Mouse (Mus musculus) spleen, adult 12 weeks (tissue): ENCODE results near the gene Hoxd13.

Experiments used
- DNase-seq: peaks from one replicate; pipeline ENCODE4 v3.0.0; 2022; ENCODE audit warnings: low spot score

Hoxd13 gene

GRCm38 (mm10) chr2:74708676-74709075 is 40.6 kb downstream of the Hoxd13 start:
- no peak for DNase-seq

GRCm38 (mm10) chr2:74709465-74710419 is 41.6 kb downstream of the Hoxd13 start:
- no peak for DNase-seq

DNA sequence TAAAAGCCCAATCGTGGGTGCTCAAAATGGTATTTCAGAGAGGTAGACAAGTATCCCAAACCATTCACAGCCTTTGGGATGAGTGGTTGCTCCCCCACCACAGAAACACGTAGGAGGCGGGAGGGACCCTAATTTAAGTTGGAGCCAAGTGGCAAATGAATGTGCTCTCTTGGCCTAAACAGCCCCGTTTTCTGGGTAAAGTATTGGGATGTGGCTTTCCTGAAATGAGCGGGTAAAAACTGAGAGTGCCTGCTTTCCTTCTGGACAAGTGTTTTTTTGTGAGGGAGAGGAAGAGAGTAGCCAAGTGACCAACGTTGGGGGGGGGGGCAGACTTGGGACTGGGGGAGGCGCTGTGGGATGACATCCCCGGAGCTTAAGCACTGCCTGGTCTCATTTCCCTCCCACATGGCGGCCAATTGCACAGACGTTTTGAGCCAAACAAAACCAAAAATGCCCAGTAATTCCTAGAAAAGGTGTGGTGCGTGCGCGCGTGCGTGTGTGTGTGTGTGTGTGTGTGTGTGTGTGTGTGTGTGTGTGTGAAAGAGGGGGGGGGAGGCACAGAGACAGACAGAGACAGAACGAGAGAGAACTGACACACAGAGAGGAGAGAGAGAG is 42.9 kb downstream of the Hoxd13 start:
- DNase-seq, result no peak

DNA sequence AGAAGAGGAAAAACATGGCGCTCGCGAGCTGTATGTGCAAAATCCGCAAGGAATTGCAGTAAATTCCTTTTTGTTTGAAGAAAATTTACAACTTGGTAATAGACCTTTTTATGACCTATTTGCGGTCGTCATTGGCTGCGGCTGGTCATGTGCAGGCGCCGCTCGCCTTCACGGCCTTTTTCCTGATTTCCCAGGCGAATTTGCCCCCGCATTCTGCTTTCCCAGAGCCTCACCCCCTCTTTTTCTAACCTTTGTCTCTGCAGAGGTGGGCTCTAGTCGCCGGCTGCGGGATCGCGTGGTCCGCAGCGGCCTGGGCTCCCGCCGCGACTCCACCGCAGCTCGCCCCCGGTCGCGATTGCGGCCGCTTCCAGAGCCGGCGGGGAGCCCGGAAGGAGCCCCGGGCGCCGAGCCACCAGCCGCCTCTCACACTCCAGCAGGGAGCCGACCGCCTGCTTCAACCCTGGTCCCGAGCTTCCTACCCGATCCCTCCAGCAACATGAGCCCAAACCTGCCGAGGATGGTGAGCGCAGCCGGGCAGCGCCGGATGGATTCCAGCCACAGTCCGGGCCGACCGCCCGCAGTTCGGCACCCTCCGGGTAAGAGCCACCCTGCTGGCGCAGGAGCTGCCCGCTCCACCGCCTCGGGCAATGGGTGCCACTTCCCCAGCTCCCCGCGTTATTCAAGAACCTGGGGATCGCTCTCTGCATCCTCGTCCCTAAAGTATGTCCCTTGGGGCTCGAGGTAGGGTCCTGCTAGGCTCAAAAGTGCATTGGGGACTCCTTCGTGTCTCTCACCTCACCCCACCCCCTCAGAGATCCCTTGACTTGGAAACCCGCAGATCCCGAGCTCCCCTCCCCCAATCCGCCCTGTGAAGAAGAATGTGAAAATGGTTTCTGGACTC is 43.9 kb downstream of the Hoxd13 start, which contains the start of the genes Hoxd3 and Hoxd4:
TSS of gene Hoxd3 (plus strand) at position 207 of the 901 bp plus-strand sequence.
TSS of gene Hoxd4 (plus strand) at position 209 of the 901 bp plus-strand sequence.
- DNase-seq, result no peak

DNA sequence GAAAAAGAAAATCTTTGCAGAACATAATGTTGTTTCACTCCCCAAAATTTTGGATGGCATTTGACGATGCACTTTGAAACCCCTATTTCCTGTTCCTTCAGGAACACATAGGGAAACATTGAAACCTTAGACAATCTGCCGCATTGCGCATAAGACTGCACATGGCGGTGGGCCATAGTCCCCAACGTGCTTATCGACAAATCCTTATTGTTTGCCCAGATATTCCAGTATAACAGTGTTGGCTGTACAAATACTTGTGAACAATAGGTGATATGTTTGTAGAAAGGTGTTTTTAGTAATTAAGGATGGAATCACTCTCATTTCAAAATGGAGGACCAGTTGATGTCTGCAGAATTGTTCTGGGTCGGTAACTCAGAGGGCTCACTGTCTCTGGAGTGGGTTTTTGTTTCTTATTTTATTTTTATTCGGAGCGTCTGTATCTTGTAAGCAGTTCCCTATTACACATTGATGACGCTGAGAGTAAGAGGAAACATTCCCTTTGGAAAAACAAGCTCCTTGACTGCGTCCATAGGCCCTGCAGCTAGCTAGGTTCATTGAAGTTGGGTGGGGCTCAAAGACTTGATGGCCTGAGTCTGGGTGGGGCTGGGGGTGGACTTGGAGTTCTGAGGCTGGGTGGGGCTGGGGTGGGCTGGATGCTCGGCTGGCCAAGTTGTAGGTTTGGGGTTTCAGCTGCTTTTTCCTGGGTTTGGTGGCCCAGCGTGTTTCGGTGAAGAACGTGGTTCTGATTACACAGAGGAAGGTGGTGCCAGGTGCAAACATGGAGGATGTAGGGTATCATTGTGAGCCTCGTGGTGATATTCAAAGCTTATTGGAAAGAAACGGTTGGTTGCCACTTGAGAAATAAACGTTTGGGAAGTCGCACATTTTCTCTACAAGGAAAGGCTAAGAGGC is 45.4 kb downstream of the Hoxd13 start:
- DNase-seq, result no peak

GRCm38 (mm10) chr2:74714156-74714789 is 46.2 kb downstream of the Hoxd13 start:
- no peak for DNase-seq

DNA sequence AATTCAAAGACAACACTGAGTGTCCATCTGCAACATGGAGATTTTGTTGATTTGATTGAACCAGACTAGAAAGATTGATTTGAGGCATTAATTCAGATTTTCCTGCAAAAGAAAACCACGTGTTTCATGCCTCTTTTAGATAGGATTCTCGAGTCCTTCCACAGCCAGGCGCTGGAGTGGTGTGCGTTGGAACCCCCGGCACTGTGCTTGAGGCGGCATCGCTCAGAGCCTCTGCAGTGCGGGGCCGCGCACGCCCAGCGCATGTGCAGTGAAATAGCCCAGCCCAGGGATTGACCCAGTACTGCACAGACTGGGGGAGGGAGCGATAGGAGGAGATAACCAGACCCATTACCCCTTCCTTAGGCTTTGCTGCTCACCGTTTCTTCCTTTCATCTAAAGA is 46.8 kb downstream of the Hoxd13 start:
- no peak for DNase-seq

DNA sequence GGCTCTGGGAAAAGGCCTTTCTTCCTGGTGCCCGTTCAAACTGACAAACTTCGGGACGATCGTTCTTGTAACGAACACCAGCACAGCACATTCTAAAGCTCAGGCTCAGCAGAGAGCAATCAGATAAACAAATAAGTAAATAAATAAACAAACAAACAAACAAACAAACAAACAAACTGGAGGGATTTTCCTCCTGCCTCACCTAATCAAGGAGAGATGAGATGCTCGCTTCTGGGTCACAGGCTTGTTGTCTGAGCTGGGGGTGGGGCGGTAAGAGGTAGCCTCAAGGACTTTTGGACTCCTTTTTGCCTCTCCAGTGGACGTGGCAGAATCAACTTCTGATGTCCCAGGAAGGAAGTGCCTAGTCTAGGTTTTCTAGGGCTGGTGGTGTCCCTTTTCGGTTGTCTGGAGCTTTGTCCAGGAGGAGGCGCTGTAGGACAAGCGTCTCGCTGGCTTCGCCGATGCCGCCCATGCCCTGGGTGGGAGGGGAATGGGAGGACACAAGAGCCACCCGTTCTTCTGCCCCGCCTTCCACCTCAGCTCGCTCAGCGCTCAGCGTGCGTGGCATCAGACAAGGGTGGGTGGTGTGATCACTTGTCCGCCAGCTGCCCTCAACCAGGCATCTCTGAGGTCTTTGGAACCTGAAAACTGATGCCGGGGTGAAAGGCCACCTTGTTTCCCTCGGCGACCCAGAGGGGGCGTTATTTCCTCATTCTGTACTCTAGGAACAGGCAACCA is 47.6 kb downstream of the Hoxd13 start:
- DNase-seq, result no peak

- DNase-seq, result no peak
These were observed 52.3 kb downstream of the Hoxd13 start for GRCm38 (mm10) chr2:74720384-74720783.

DNA sequence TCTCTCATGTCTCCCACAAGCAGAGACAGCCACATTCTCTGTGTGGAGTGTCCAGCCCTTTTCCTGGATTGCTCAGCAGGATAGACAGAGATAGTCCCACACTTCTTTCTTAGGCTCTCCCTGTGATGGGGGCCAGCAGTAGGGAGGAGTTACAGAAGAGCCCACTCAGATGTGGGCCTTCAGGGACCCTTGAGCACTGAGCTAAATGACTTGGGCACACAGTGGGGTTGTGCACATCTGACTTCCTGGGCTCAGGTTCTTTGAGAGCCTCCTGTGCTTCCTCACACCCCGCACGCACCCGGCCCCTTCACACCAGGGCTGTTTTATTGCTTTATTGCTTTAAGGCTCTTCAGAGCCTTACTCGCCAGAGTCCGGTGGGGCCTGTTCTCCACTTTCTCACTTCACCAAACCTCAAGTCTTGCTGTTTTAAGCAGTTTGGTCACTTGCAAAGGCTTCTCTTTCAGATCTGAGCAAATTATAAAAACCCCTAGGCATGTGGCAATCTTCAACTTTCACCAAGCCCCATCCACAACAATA is 52.9 kb downstream of the Hoxd13 start:
- DNase-seq, result no peak
